Mouse (Mus musculus) c-Kit-positive CD71-positive TER-119-positive erythroid progenitor cells, embryonic 14.5 days (primary cell): Measurements from ENCODE around the gene Wfikkn2.
A peak's percentile ranks its signal among the peaks of the same experiment; 100 is the strongest.

Experiments
- DNase-seq: peaks from one replicate; pipeline ENCODE4 v3.0.0-alpha.2; 2013; ENCODE audit warnings: low spot score

Wfikkn2 gene

GRCm38 (mm10) chr11:94261585-94262370 is 16.0 kb upstream of the Wfikkn2 start:
- peak; percentile 67 for DNase-seq

GRCm38 (mm10) chr11:94259814-94260213 is 14.0 kb upstream of the Wfikkn2 start:
- no peak for DNase-seq

GRCm38 (mm10) chr11:94257987-94258386 is 12.2 kb upstream of the Wfikkn2 start:
- DNase-seq = no peak

GRCm38 (mm10) chr11:94255733-94256132 is 9.9 kb upstream of the Wfikkn2 start:
- no peak for DNase-seq

- no peak for DNase-seq
Measured at GRCm38 (mm10) chr11:94253691-94254090, 7.9 kb upstream of the Wfikkn2 start.

- no peak for DNase-seq
Measured at GRCm38 (mm10) chr11:94253156-94253555, 7.4 kb upstream of the Wfikkn2 start.

GRCm38 (mm10) chr11:94246789-94247061 is 920 bp upstream of the Wfikkn2 start:
- DNase-seq = no peak

GRCm38 (mm10) chr11:94244385-94244784 is 1.4 kb downstream of the Wfikkn2 start:
- DNase-seq = no peak

GRCm38 (mm10) chr11:94243422-94244180 is 2.2 kb downstream of the Wfikkn2 start:
- no peak for DNase-seq

- no peak for DNase-seq
Measured at GRCm38 (mm10) chr11:94242760-94243421, 2.9 kb downstream of the Wfikkn2 start.

- DNase-seq = no peak
Measured at GRCm38 (mm10) chr11:94239706-94240105, 6.1 kb downstream of the Wfikkn2 start.

- DNase-seq = no peak
Measured at GRCm38 (mm10) chr11:94238786-94239185, 7.0 kb downstream of the Wfikkn2 start.

GRCm38 (mm10) chr11:94236074-94236473 is 9.7 kb downstream of the Wfikkn2 start:
- peak; percentile 83 for DNase-seq

- DNase-seq = no peak
Measured at GRCm38 (mm10) chr11:94234857-94235256, 10.9 kb downstream of the Wfikkn2 start.

- peak; percentile 52 for DNase-seq
Measured at GRCm38 (mm10) chr11:94234380-94234779, 11.4 kb downstream of the Wfikkn2 start.

- DNase-seq = no peak
Measured at GRCm38 (mm10) chr11:94233405-94233804, 12.4 kb downstream of the Wfikkn2 start.

- no peak for DNase-seq
Measured at GRCm38 (mm10) chr11:94231821-94232552, 13.8 kb downstream of the Wfikkn2 start.

- DNase-seq = no peak
Measured at GRCm38 (mm10) chr11:94230244-94230643, 15.6 kb downstream of the Wfikkn2 start.

- DNase-seq = no peak
Measured at GRCm38 (mm10) chr11:94229207-94229960, 16.4 kb downstream of the Wfikkn2 start.

GRCm38 (mm10) chr11:94228416-94228815 is 17.4 kb downstream of the Wfikkn2 start:
- no peak for DNase-seq

- DNase-seq = no peak
Measured at GRCm38 (mm10) chr11:94225985-94226384, 19.8 kb downstream of the Wfikkn2 start.

- no peak for DNase-seq
Measured at GRCm38 (mm10) chr11:94223531-94223930, 22.3 kb downstream of the Wfikkn2 start.
